Mouse (Mus musculus): ENCODE measurements at regions not wholly inside any gene's neighbourhood (a gene's known extent, or its start where the extent isn't known, plus 50 kb on each side); places are given as distances from the start of the nearest gene placed in this dataset.

DNA sequence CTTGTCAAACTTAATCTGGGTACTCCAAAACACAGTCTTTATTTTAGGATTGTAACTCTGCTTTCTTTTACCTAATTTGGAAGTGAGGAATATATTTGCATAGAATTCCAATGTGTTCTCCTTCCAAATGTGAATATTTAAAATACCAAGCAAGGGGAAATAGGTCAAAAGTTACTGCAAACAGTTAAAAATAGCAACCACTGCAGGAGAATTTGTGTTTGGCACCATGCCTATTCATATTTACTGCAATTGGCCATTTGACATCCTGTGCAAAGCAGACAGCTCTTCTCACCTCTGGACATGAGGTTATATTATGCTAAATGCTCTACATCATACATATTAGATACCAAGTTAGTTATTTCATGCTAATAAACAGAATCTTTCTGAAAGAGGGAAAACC lies 129.4 kb upstream of the Tmem196 start:
- no peak for TF ChIP-seq CTCF (IDR thresholded peaks at IDR 0.05; ENCODE audit: borderline replicate concordance, extremely low read depth, insufficient read depth, insufficient read length)
- TF ChIP-seq POLR2A (IDR thresholded peaks at IDR 0.05; ENCODE audit: borderline replicate concordance, extremely low read depth, insufficient read depth, insufficient read length, poor library complexity, severe bottlenecking) = no peak

All from brain, embryonic 14.5 days (tissue).